Mouse (Mus musculus): ENCODE results near the gene Scmh1.

Scmh1 gene

GRCm38 (mm10) chr4:120405806-120406638 is 941 bp downstream of the Scmh1 start:
- peak; percentile 15 for DNase-seq (ENCODE audit: low read depth, low spot score)

- no peak for DNase-seq (ENCODE audit: low read depth, low spot score)
These were observed 1.7 kb downstream of the Scmh1 start for GRCm38 (mm10) chr4:120406639-120407273.

GRCm38 (mm10) chr4:120418053-120418452 is 13.0 kb downstream of the Scmh1 start:
- DNase-seq (ENCODE audit: low read depth, low spot score), result no peak

GRCm38 (mm10) chr4:120420193-120420592 is 15.1 kb downstream of the Scmh1 start:
- no peak for DNase-seq (ENCODE audit: low read depth, low spot score)

GRCm38 (mm10) chr4:120420685-120421084 is 15.6 kb downstream of the Scmh1 start:
- peak; percentile 65 for DNase-seq (ENCODE audit: low read depth, low spot score)

GRCm38 (mm10) chr4:120430601-120431000 is 25.5 kb downstream of the Scmh1 start:
- DNase-seq (ENCODE audit: low read depth, low spot score), result no peak

- peak; percentile 20 for DNase-seq (ENCODE audit: low read depth, low spot score)
These were observed 27.7 kb downstream of the Scmh1 start for GRCm38 (mm10) chr4:120432599-120433373.

GRCm38 (mm10) chr4:120461741-120462140 is 56.7 kb downstream of the Scmh1 start:
- no peak for DNase-seq (ENCODE audit: low read depth, low spot score)

- DNase-seq (ENCODE audit: low read depth, low spot score), result no peak
These were observed 67.9 kb downstream of the Scmh1 start for GRCm38 (mm10) chr4:120472946-120473345.

- DNase-seq (ENCODE audit: low read depth, low spot score), result peak; percentile 18
These were observed 82.6 kb downstream of the Scmh1 start for GRCm38 (mm10) chr4:120487707-120488106.

- DNase-seq (ENCODE audit: low read depth, low spot score), result no peak
These were observed 101.9 kb downstream of the Scmh1 start for GRCm38 (mm10) chr4:120506955-120507354.

GRCm38 (mm10) chr4:120511203-120511602 is 106.1 kb downstream of the Scmh1 start:
- no peak for DNase-seq (ENCODE audit: low read depth, low spot score)

GRCm38 (mm10) chr4:120514366-120514765 is 109.3 kb downstream of the Scmh1 start:
- no peak for DNase-seq (ENCODE audit: low read depth, low spot score)

GRCm38 (mm10) chr4:120516491-120516890 is 111.4 kb downstream of the Scmh1 start:
- no peak for DNase-seq (ENCODE audit: low read depth, low spot score)

GRCm38 (mm10) chr4:120516907-120517306 is 111.8 kb downstream of the Scmh1 start:
- no peak for DNase-seq (ENCODE audit: low read depth, low spot score)

GRCm38 (mm10) chr4:120517335-120517734 is 112.3 kb downstream of the Scmh1 start:
- no peak for DNase-seq (ENCODE audit: low read depth, low spot score)

- DNase-seq (ENCODE audit: low read depth, low spot score), result no peak
These were observed 116.7 kb downstream of the Scmh1 start for GRCm38 (mm10) chr4:120521761-120522160.

- no peak for DNase-seq (ENCODE audit: low read depth, low spot score)
These were observed 117.3 kb downstream of the Scmh1 start for GRCm38 (mm10) chr4:120522351-120522750.

- no peak for DNase-seq (ENCODE audit: low read depth, low spot score)
These were observed 118.0 kb downstream of the Scmh1 start for GRCm38 (mm10) chr4:120523092-120523491.

GRCm38 (mm10) chr4:120528171-120528570 is 123.1 kb downstream of the Scmh1 start:
- DNase-seq (ENCODE audit: low read depth, low spot score), result no peak

GRCm38 (mm10) chr4:120531986-120532385 is 126.9 kb downstream of the Scmh1 start, which contains the start of gene Slfnl1:
Slfnl1 (plus strand) TSS chr4:120532231.
- no peak for DNase-seq (ENCODE audit: low read depth, low spot score)

- no peak for DNase-seq (ENCODE audit: low read depth, low spot score)
These were observed 133.6 kb downstream of the Scmh1 start for GRCm38 (mm10) chr4:120538664-120539063.

All from mesoderm, embryonic 11.5 days (tissue).